In the genomic region with DNA sequence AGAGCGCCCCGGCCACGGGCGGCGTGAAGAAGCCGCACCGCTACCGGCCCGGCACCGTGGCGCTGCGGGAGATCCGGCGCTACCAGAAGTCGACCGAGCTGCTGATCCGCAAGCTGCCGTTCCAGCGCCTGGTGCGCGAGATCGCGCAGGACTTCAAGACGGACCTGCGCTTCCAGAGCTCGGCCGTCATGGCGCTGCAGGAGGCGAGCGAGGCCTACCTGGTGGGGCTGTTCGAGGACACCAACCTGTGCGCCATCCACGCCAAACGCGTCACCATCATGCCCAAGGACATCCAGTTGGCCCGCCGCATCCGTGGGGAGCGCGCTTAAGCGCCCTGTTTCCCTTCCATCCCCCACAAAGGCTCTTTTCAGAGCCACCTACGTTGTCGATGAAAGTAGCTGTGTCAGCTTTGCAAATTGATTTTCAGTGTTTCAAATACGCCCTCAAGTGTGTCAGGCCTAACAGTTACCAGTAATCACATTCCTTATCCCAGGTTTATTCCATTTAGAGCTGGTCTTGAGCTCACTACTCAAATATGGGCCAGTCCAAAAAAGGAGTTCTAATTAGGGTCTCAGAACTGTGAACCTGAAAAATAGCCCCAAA, we compare ENCODE assay signal across 10 mouse cellular contexts. TPM values are rescaled to one million over a fixed set of nuclear protein-coding genes. Genes with fewer than 3 reads are reported as not detected.
DNase-seq lines count a peak whose midpoint lies in the region; ATAC-seq and TF ChIP-seq lines count a peak whose summit lies in the region.
"Not testable (repeated sequence)": the region's sequence is repeated elsewhere in the genome, so short reads cannot be mapped to it uniquely, and the experiment has no call there.
"Had no signal": no experiment of that assay in that cellular context is flagged by ENCODE, and none has a peak within 500 bp of the region (broad histone marks: within the 10 kb centered on the region; RNA-seq: fewer than 3 reads in every experiment).

No protein-coding gene starts in this region.

- H3K27ac ChIP-seq in cerebellum, adult 2 months (ENCODE audit: insufficient read depth, low read length) = peak overlapping the region; percentile 93
- H3K27ac ChIP-seq in forebrain, embryonic 14.5 days (ENCODE audit: low read depth, low read length) = peak overlapping the region; percentile 97
- H3K27ac ChIP-seq in hindbrain, embryonic 11.5 days (ENCODE audit: low read depth, low read length) = peak overlapping the region; percentile 92
- peak overlapping the region; percentile 99 for H3K27ac ChIP-seq in liver, postnatal 0 days (ENCODE audit: low read depth)
- peak overlapping the region; percentile 92 for H3K27ac ChIP-seq in midbrain, postnatal 0 days (ENCODE audit: low read depth, low read length)
- H3K27ac ChIP-seq in stomach, embryonic 16.5 days (ENCODE audit: low read length) = peak overlapping the region; percentile 92

- not testable (repeated sequence) for TF ChIP-seq POLR2A in cerebellum, adult 2 months (IDR thresholded peaks at IDR 0.05; ENCODE audit: borderline replicate concordance, insufficient read depth, low read length)

- not testable (repeated sequence) for TF ChIP-seq CTCF in E14TG2a.4 (conservative IDR thresholded peaks at IDR 0.05; ENCODE audit: low read length); cerebellum, adult 2 months (IDR thresholded peaks at IDR 0.05; ENCODE audit: borderline replicate concordance, insufficient read depth, low read depth, low read length); liver, postnatal 0 days (IDR thresholded peaks at IDR 0.05; ENCODE audit: low read depth); midbrain, postnatal 0 days (IDR thresholded peaks at IDR 0.05)

- peaks cover 34% of the 10 kb centered on the region for H3K4me1 ChIP-seq in E14TG2a.4 (replicated peaks; ENCODE audit: low read depth, low read length)
- H3K4me1 ChIP-seq in cerebellum, adult 2 months (ENCODE audit: control insufficient read depth, insufficient read depth, low read length); forebrain, embryonic 14.5 days (ENCODE audit: control insufficient read depth, insufficient read depth, low read length); hindbrain, embryonic 11.5 days (replicated peaks; ENCODE audit: control insufficient read depth, insufficient read depth, low read length); midbrain, postnatal 0 days (ENCODE audit: insufficient read depth, low read length): not testable (repeated sequence)
- peaks cover 26% of the 10 kb centered on the region for H3K4me1 ChIP-seq in liver, postnatal 0 days (ENCODE audit: insufficient read depth)
- H3K4me1 ChIP-seq in stomach, embryonic 16.5 days (ENCODE audit: control insufficient read depth, insufficient read depth, low read length) = peaks cover 19% of the 10 kb centered on the region

- TF ChIP-seq EP300 in liver, postnatal 0 days (IDR thresholded peaks at IDR 0.05; ENCODE audit: low read depth) = not testable (repeated sequence)

- peak overlapping the region; percentile 72 for H3K4me2 ChIP-seq in forebrain, embryonic 14.5 days (ENCODE audit: low read length)
- peak overlapping the region; percentile 82 for H3K4me2 ChIP-seq in hindbrain, embryonic 11.5 days (replicated peaks; ENCODE audit: low read depth, low read length)
- peak overlapping the region; percentile 74 for H3K4me2 ChIP-seq in liver, postnatal 0 days (ENCODE audit: low read depth, low read length)
- peak overlapping the region; percentile 80 for H3K4me2 ChIP-seq in midbrain, postnatal 0 days (ENCODE audit: low read depth, low read length, poor library complexity, severe bottlenecking)
- H3K4me2 ChIP-seq in stomach, embryonic 16.5 days (ENCODE audit: low read depth, low read length) = peak overlapping the region; percentile 69

- not testable (repeated sequence) for H3K36me3 ChIP-seq in E14TG2a.4 (ENCODE audit: insufficient read depth, low read length); forebrain, embryonic 14.5 days (ENCODE audit: control insufficient read depth, insufficient read depth, low read length); hindbrain, embryonic 11.5 days (ENCODE audit: control insufficient read depth, insufficient read depth, low read length); liver, postnatal 0 days (replicated peaks; ENCODE audit: insufficient read depth, low read length); midbrain, postnatal 0 days (ENCODE audit: insufficient read depth, low read length); stomach, embryonic 16.5 days (ENCODE audit: control insufficient read depth, insufficient read depth, low read length)

- peak overlapping the region; percentile 79 for H3K4me3 ChIP-seq in E14TG2a.4 (replicated peaks; ENCODE audit: low read length)
- H3K4me3 ChIP-seq in cerebellum, adult 2 months (replicated peaks; ENCODE audit: insufficient read depth, low read depth, low read length) = peak overlapping the region; percentile 56
- H3K4me3 ChIP-seq in forebrain, embryonic 14.5 days (ENCODE audit: low read depth, low read length) = peak overlapping the region; percentile 38
- H3K4me3 ChIP-seq in hindbrain, embryonic 11.5 days (ENCODE audit: low read depth, low read length) = peak overlapping the region; percentile 56
- peak overlapping the region; percentile 52 for H3K4me3 ChIP-seq in liver, postnatal 0 days (ENCODE audit: low read depth, low read length)
- peak overlapping the region; percentile 48 for H3K4me3 ChIP-seq in midbrain, postnatal 0 days (ENCODE audit: low read depth, low read length)
- peak overlapping the region; percentile 50 for H3K4me3 ChIP-seq in stomach, embryonic 16.5 days (replicated peaks; ENCODE audit: low read length)

- peak in 1 of 2 experiments; percentile 63 for DNase-seq in cerebellum, adult 2 months
- DNase-seq in forebrain, embryonic 14.5 days (ENCODE audit: low spot score); hindbrain, embryonic 11.5 days (ENCODE audit: low spot score); midbrain, postnatal 0 days (ENCODE audit: low spot score): not testable (repeated sequence)
- DNase-seq in kidney, postnatal 14 days = peak; percentile 22
- peak; percentile 52 for DNase-seq in liver, postnatal 0 days

- not testable (repeated sequence) for H3K27me3 ChIP-seq in E14TG2a.4 (ENCODE audit: insufficient read depth, low read length); cerebellum, adult 2 months (ENCODE audit: control insufficient read depth, insufficient read depth, low read length); forebrain, embryonic 14.5 days (replicated peaks; ENCODE audit: control insufficient read depth, insufficient read depth, low read length); hindbrain, embryonic 11.5 days (ENCODE audit: control insufficient read depth, insufficient read depth, low read length); liver, postnatal 0 days (ENCODE audit: insufficient read depth, low read length); midbrain, postnatal 0 days (ENCODE audit: insufficient read depth, low read length); stomach, embryonic 16.5 days (ENCODE audit: control insufficient read depth, insufficient read depth, low read length)

- WGBS in cerebellum, adult 2 months = under 1% methylated on average over 17 of the region's 44 CpGs
- WGBS in forebrain, embryonic 14.5 days = under 1% methylated on average over 9 of the region's 44 CpGs
- 1% methylated on average over 9 of the region's 44 CpGs for WGBS in hindbrain, embryonic 11.5 days
- WGBS in liver, postnatal 0 days (ENCODE audit: insufficient replicate concordance) = 0% methylated on average over 9 of the region's 44 CpGs
- 0% methylated on average over 11 of the region's 44 CpGs for WGBS in midbrain, postnatal 0 days
- WGBS in stomach, embryonic 16.5 days = 0% methylated on average over 11 of the region's 44 CpGs

- peak overlapping the region; percentile 70 for H3K9ac ChIP-seq in forebrain, embryonic 14.5 days (ENCODE audit: low read length)
- H3K9ac ChIP-seq in hindbrain, embryonic 11.5 days (ENCODE audit: low read depth, low read length) = peak overlapping the region; percentile 75
- H3K9ac ChIP-seq in liver, postnatal 0 days (replicated peaks) = peak overlapping the region; percentile 85
- H3K9ac ChIP-seq in midbrain, postnatal 0 days (replicated peaks; ENCODE audit: low read length, poor library complexity, severe bottlenecking) = peak overlapping the region; percentile 48; the same call in 1 of the 2 replicates
- H3K9ac ChIP-seq in stomach, embryonic 16.5 days (ENCODE audit: low read length) = peak overlapping the region; percentile 75

- not testable (repeated sequence) for H3K9me3 ChIP-seq in E14TG2a.4 (ENCODE audit: low read length); forebrain, embryonic 14.5 days (replicated peaks; ENCODE audit: control insufficient read depth, low read length); hindbrain, embryonic 11.5 days (ENCODE audit: control insufficient read depth, low read length); liver, postnatal 0 days (ENCODE audit: low read length); midbrain, postnatal 0 days (ENCODE audit: low read length); stomach, embryonic 16.5 days (replicated peaks; ENCODE audit: control insufficient read depth, low read length)

- ATAC-seq in forebrain, embryonic 14.5 days = peak; percentile 49
- ATAC-seq in hindbrain, embryonic 11.5 days (ENCODE audit: low FRiP score) = peak; percentile 65
- peak; percentile 49 for ATAC-seq in liver, postnatal 0 days
- peak; percentile 54 for ATAC-seq in midbrain, postnatal 0 days (ENCODE audit: low FRiP score)
- peak; percentile 15; the same call in 1 of the 2 replicates for ATAC-seq in stomach, embryonic 16.5 days (ENCODE audit: insufficient read depth, low FRiP score)

RNA-seq across cellular contexts. Expression of a gene that starts 0.4 kb away (rescaled TPM):
- 8.1 and 13.9 TPM in 2 replicates for polyA plus RNA-seq in cerebellum, adult 2 months (2012; rRNA removed)
- 42.3 and 52.1 TPM in 2 replicates for polyA plus RNA-seq in forebrain, embryonic 14.5 days (2014; fragmentation: Nextera tagmentation; extraction: Ambion mirVana)
- polyA plus RNA-seq in hindbrain, embryonic 11.5 days (2014; fragmentation: Nextera tagmentation; extraction: Ambion mirVana) = 61.9 and 71.6 TPM in 2 replicates
- 56.1 and 84.5 TPM in 2 replicates for polyA plus RNA-seq in liver, postnatal 0 days (2015; fragmentation: Nextera tagmentation; extraction: Ambion mirVana)
- total RNA-seq in midbrain, postnatal 0 days (2014; rRNA removed) = 684 and 1,135 TPM in 2 replicates
- 6.2 and 8.3 TPM in 2 replicates for polyA plus RNA-seq in midbrain, postnatal 0 days (2015; fragmentation: Nextera tagmentation; extraction: Ambion mirVana)
- 29.8 and 39.2 TPM in 2 replicates for polyA plus RNA-seq in stomach, embryonic 16.5 days (2015; fragmentation: Nextera tagmentation; extraction: Ambion mirVana)

RNA-seq across cellular contexts. Expression of a gene that starts 0.7 kb away (rescaled TPM):
- 5.4 and 6.7 TPM in 2 replicates for polyA plus RNA-seq in cerebellum, adult 2 months (2012; rRNA removed)
- polyA plus RNA-seq in forebrain, embryonic 14.5 days (2014; fragmentation: Nextera tagmentation; extraction: Ambion mirVana) = 10.8 and 17.6 TPM in 2 replicates
- 15.2 and 16.9 TPM in 2 replicates for polyA plus RNA-seq in hindbrain, embryonic 11.5 days (2014; fragmentation: Nextera tagmentation; extraction: Ambion mirVana)
- polyA plus RNA-seq in liver, postnatal 0 days (2015; fragmentation: Nextera tagmentation; extraction: Ambion mirVana) = 9.4 and 11.0 TPM in 2 replicates
- total RNA-seq in midbrain, postnatal 0 days (2014; rRNA removed) = 162 and 343 TPM in 2 replicates
- polyA plus RNA-seq in midbrain, postnatal 0 days (2015; fragmentation: Nextera tagmentation; extraction: Ambion mirVana) = 1.0 and 1.7 TPM in 2 replicates
- 7.3 and 12.4 TPM in 2 replicates for polyA plus RNA-seq in stomach, embryonic 16.5 days (2015; fragmentation: Nextera tagmentation; extraction: Ambion mirVana)

RNA-seq across cellular contexts. Expression of a gene that starts 5.8 kb away (rescaled TPM):
- 6.2 and 8.7 TPM in 2 replicates for polyA plus RNA-seq in cerebellum, adult 2 months (2012; rRNA removed)
- polyA plus RNA-seq in forebrain, embryonic 14.5 days (2014; fragmentation: Nextera tagmentation; extraction: Ambion mirVana) = 3.8 and 8.1 TPM in 2 replicates
- 4.2 and 5.8 TPM in 2 replicates for polyA plus RNA-seq in hindbrain, embryonic 11.5 days (2014; fragmentation: Nextera tagmentation; extraction: Ambion mirVana)
- 40.3 and 56.7 TPM in 2 replicates for polyA plus RNA-seq in liver, postnatal 0 days (2015; fragmentation: Nextera tagmentation; extraction: Ambion mirVana)
- total RNA-seq in midbrain, postnatal 0 days (2014; rRNA removed) = 109 and 118 TPM in 2 replicates
- polyA plus RNA-seq in midbrain, postnatal 0 days (2015; fragmentation: Nextera tagmentation; extraction: Ambion mirVana) = 5.3 and 6.1 TPM in 2 replicates
- 7.8 and 8.6 TPM in 2 replicates for polyA plus RNA-seq in stomach, embryonic 16.5 days (2015; fragmentation: Nextera tagmentation; extraction: Ambion mirVana)

RNA-seq across cellular contexts. Expression of a gene that starts 22.4 kb away (rescaled TPM):
- not detected in 2 replicates for polyA plus RNA-seq in cerebellum, adult 2 months (2012; rRNA removed)
- 0.85 TPM in 1 of 2 replicates, not detected in the other for polyA plus RNA-seq in forebrain, embryonic 14.5 days (2014; fragmentation: Nextera tagmentation; extraction: Ambion mirVana)
- 0.64 and 0.90 TPM in 2 replicates for polyA plus RNA-seq in hindbrain, embryonic 11.5 days (2014; fragmentation: Nextera tagmentation; extraction: Ambion mirVana)
- polyA plus RNA-seq in liver, postnatal 0 days (2015; fragmentation: Nextera tagmentation; extraction: Ambion mirVana) = 0.78 and 1.5 TPM in 2 replicates
- 2.8 TPM in 1 of 2 replicates, not detected in the other for total RNA-seq in midbrain, postnatal 0 days (2014; rRNA removed)
- polyA plus RNA-seq in midbrain, postnatal 0 days (2015; fragmentation: Nextera tagmentation; extraction: Ambion mirVana) = 0.11 and 0.32 TPM in 2 replicates
- polyA plus RNA-seq in stomach, embryonic 16.5 days (2015; fragmentation: Nextera tagmentation; extraction: Ambion mirVana) = 1.3 and 2.1 TPM in 2 replicates
- total RNA-seq: left cerebral cortex, adult 18-20 months had no signal
- polyA plus RNA-seq: frontal cortex, adult 2 months had no signal

RNA-seq across cellular contexts. Expression of a gene that starts 23.6 kb away (rescaled TPM):
- polyA plus RNA-seq in cerebellum, adult 2 months (2012; rRNA removed) = 127 and 149 TPM in 2 replicates
- polyA plus RNA-seq in forebrain, embryonic 14.5 days (2014; fragmentation: Nextera tagmentation; extraction: Ambion mirVana) = 23.1 and 35.7 TPM in 2 replicates
- 11.8 and 14.6 TPM in 2 replicates for polyA plus RNA-seq in hindbrain, embryonic 11.5 days (2014; fragmentation: Nextera tagmentation; extraction: Ambion mirVana)
- polyA plus RNA-seq in liver, postnatal 0 days (2015; fragmentation: Nextera tagmentation; extraction: Ambion mirVana) = 107 and 123 TPM in 2 replicates
- 786 and 1,113 TPM in 2 replicates for total RNA-seq in midbrain, postnatal 0 days (2014; rRNA removed)
- polyA plus RNA-seq in midbrain, postnatal 0 days (2015; fragmentation: Nextera tagmentation; extraction: Ambion mirVana) = 18.8 and 19.5 TPM in 2 replicates
- polyA plus RNA-seq in stomach, embryonic 16.5 days (2015; fragmentation: Nextera tagmentation; extraction: Ambion mirVana) = 19.4 and 20.8 TPM in 2 replicates

Comparison
In these comparisons a context has a peak if more than half of its experiments do, and no peak if none do; other contexts are left out.
1. ATAC-seq: peak in every context shown above with its lines; median percentile 65 in hindbrain, embryonic 11.5 days; 54 in midbrain, postnatal 0 days; 49 in forebrain, embryonic 14.5 days; 49 in liver, postnatal 0 days; 15 in stomach, embryonic 16.5 days.